Mouse (Mus musculus): ENCODE data around the gene Ankfn1.

The Ankfn1 gene

GRCm38 (mm10) chr11:89777431-89777830 is at the start of gene Ankfn1:
TSS of gene Ankfn1 (minus strand) at chr11:89777653.
- DNase-seq (ENCODE audit: low spot score), result no peak

GRCm38 (mm10) chr11:89823661-89824446 is 46.4 kb upstream of the Ankfn1 start:
- DNase-seq (ENCODE audit: low spot score), result no peak

DNA sequence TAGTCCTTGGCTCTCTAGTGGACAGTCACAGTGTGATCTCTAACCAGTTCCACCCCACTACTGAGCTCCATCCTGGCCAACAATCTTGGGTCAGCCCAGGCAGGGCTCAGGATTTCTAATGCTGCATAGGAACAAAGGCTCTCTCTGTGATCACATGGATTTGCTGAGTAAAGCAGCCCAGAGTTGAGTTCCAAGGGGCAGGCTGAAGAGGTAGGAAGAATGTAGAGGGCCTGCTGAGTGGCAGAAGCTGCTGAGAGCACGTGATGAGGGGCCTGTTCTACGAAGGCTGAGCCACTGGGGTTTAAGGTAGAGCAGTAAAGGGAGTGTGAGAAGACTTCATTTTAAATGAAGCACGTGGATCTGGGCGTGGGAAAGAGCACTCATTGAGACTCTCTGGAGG is 41.1 kb upstream of the Ankfn1 start:
- no peak for DNase-seq (ENCODE audit: low spot score)

DNA sequence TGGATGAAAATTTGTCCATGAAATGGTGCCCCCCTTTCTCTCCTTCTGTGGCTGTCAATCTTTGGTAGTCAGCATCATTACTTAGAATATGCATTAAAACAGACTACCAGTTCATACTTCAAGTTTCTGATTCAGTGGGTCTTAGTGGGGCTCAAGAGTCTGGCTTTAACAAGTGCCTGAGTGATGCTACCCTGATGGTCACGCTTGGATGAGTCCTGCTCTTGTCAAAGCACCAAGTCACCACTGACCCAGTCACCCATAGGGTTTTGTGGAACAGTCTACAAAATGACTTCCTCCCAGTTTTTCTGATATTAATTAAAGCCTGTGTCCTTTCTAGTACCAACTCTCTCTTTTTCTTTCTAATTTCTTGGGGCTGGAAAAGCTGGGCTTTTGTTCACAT is 34.0 kb upstream of the Ankfn1 start:
- DNase-seq (ENCODE audit: low spot score), result no peak

GRCm38 (mm10) chr11:89807998-89808397 is 30.5 kb upstream of the Ankfn1 start:
- no peak for DNase-seq (ENCODE audit: low spot score)

DNA sequence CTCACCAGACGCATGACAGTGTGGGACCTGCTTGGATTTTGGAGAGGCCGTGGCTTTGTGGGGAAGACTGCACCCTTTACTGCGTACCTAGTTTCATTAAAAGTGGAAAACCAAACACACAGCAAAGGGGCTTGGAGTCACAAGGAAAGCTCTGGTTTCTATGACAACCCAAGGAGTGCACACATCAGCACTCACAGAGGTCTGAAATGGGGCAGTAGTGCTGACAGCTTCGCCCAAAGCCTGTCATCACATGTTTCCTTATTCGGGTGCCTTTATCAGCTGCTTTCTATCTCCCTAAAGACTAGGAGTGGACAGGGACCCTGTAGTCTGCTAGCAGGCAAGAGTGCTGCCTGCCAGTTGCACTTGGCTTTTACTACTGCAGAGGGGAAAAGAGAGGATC is 27.4 kb upstream of the Ankfn1 start:
- DNase-seq (ENCODE audit: low spot score), result no peak

GRCm38 (mm10) chr11:89803974-89804373 is 26.5 kb upstream of the Ankfn1 start:
- no peak for DNase-seq (ENCODE audit: low spot score)

DNA sequence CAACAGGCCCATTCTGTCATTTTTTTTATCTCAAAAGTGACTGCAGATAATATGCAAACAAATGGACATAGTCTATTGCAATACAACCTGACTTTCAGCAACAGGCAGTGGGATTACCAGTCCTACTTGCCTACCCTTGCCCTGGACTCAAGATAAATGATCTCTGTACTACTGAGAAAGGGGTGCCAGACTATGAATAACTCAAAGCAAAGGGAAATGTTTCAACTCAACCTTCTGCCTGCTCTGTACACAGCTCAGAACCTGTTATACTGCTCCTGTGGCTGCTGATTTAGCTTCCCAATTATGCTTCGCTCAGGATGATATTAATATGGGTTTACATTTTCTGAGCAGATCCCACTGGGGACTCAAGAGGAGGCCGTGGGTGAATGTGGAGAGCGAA is 15.3 kb upstream of the Ankfn1 start:
- no peak for DNase-seq (ENCODE audit: low spot score)

DNA sequence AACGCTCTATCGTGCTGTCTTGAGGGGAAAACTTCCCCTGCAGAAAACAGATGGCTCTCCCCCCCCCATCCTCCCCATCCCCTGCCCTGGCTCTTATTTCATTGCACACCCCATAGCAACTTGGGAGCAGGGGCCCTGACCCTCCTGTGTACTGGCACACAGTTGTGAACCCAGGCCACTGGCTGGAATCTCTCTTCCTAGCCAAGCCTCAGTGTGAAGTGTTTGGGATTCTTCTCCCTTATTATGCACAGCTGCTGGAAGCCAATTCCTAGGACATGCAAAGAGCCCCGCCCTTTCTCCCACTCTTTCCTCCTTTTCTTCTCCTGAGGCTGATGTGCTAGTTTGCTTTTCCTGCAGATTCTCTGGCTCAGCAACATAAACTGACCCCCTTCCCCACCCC is 1.4 kb downstream of the Ankfn1 start:
- DNase-seq (ENCODE audit: low spot score), result no peak

DNA sequence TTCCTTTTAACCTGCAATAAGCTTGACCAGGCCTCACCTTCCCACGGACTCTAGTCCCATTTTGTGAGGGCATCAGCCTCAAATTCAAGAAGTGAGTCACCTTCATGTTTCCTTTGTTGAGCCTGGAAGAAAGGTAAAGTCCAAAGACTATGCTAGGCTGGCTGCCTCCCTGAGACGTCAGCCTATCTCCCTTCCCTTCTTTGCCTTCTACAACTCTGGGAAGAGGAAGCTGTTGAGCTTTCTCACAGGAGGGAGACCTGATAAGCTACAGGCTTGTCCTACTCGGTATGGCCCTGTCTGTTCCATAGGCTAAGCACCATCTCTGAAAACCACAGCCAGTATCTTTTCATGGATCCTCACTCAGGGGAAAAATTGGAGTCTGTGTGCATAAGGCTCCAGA is 2.5 kb downstream of the Ankfn1 start:
- DNase-seq (ENCODE audit: low spot score), result no peak

GRCm38 (mm10) chr11:89772941-89773340 is 4.5 kb downstream of the Ankfn1 start:
- no peak for DNase-seq (ENCODE audit: low spot score)

DNA sequence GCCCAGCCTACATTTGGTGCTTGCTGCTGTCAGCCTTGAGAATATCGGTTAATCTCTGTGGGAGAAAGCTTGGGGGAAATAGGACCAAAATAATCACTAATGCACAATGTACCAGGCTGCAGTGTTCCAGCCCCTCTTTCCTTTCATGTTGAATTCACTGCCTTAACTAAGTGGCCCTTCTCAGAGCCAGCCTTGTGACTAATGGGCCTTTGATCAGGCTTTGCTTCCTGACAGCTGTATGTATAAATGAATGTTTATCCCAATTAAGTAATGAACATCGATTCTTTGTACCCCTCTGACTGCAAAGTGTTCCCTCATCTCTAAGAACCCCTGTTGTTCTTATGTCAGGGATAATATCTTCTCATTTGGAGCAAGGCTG is 11.7 kb downstream of the Ankfn1 start:
- DNase-seq (ENCODE audit: low spot score), result no peak

- DNase-seq (ENCODE audit: low spot score), result no peak
Measured at GRCm38 (mm10) chr11:89765014-89765769, 12.3 kb downstream of the Ankfn1 start.

- DNase-seq (ENCODE audit: low spot score), result no peak
Measured at GRCm38 (mm10) chr11:89733973-89734693, 43.3 kb downstream of the Ankfn1 start.

- DNase-seq (ENCODE audit: low spot score), result no peak
Measured at GRCm38 (mm10) chr11:89733526-89733925, 43.9 kb downstream of the Ankfn1 start.

DNA sequence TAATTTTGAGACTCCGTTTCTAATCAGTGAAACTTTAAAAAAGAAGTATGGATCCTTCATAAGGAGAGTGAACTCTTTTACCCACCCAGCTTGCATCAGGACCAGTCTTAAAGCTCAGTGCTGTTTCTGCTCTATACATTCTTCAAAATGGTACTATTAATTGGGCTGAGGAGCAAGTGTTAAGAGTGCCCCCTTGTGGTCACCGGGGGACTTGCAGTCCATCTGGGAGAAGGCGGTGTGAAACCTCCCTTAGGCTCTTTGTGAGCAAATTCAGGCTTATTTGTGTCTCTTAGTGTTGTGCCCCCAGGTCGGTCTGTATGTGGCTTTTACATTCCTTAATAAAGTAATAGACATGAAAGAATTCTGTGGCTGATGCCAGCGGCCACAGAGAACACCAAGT is 56.6 kb downstream of the Ankfn1 start:
- peak; percentile 86 for DNase-seq (ENCODE audit: low spot score)

- no peak for DNase-seq (ENCODE audit: low spot score)
Measured at GRCm38 (mm10) chr11:89718491-89718982, 58.9 kb downstream of the Ankfn1 start.

- no peak for DNase-seq (ENCODE audit: low spot score)
Measured at GRCm38 (mm10) chr11:89716351-89716750, 61.1 kb downstream of the Ankfn1 start.

DNA sequence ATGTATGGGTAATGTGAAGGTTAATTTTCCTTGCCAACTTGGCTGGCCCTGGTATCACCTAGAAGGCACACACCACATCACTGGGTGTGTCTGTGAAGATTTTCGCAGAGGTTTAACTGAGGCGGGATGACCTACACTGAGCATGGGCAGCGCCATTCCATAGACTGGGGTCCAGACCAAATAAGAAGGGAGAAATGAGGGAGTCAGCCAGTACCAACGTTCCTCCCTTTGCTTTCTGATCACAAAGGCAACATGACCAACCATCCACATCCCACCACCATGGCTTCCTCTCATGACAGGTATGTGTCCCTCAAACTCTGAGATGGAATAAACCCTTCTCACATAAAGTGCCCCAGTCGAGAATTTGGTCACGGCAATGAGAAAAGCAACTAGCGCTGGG is 68.9 kb downstream of the Ankfn1 start:
- no peak for DNase-seq (ENCODE audit: low spot score)

GRCm38 (mm10) chr11:89696431-89697403 is 80.7 kb downstream of the Ankfn1 start:
- no peak for DNase-seq (ENCODE audit: low spot score)

DNA sequence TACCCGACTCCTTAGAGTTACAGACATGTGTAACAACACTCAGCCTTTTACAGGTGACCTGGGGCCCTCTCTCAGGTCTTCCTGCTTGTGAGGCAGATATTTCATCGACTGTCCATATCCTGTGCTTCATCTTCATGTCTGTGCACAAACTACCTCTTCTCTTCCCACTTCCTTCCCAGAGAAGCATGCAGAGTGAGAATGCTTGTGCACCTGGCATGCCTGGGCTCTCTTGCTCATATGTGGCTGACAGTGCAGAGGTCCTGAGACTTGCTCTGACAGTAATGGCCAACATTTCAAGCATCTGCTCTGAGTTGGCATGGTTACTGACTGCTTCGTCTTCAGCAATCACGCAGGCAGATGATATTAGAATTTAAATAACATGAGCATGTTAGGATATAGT is 83.8 kb downstream of the Ankfn1 start:
- no peak for DNase-seq (ENCODE audit: low spot score)

- DNase-seq (ENCODE audit: low spot score), result no peak
Measured at GRCm38 (mm10) chr11:89676922-89677321, 100.5 kb downstream of the Ankfn1 start.
